Mouse (Mus musculus) kidney, adult 9 months (tissue): ENCODE results near the gene Rfx6.
A peak's percentile ranks its signal among the peaks of the same experiment; 100 is the strongest.

Source experiments
- DNase-seq: peaks from one replicate; pipeline ENCODE4 v3.0.0; 2022

Rfx6 gene

GRCm38 (mm10) chr10:51677548-51678250, at the start of gene Rfx6:
TSS of gene Rfx6 (plus strand) at chr10:51677756.
- no peak for DNase-seq

- DNase-seq: no peak
These were observed 46.0 kb upstream of the Rfx6 start, which contains the start of gene Gprc6a for GRCm38 (mm10) chr10:51631411-51632136. TSS of gene Gprc6a (minus strand) at chr10:51631461.

GRCm38 (mm10) chr10:51649506-51650221, 27.9 kb upstream of the Rfx6 start:
- DNase-seq: no peak

GRCm38 (mm10) chr10:51657324-51657723, 20.2 kb upstream of the Rfx6 start:
- no peak for DNase-seq

- DNase-seq: peak; percentile 5
These were observed 8.2 kb upstream of the Rfx6 start for GRCm38 (mm10) chr10:51669334-51669733.

GRCm38 (mm10) chr10:51671583-51671982, 6.0 kb upstream of the Rfx6 start:
- DNase-seq: no peak

GRCm38 (mm10) chr10:51672082-51672779, 5.3 kb upstream of the Rfx6 start:
- DNase-seq: no peak

GRCm38 (mm10) chr10:51678251-51678639, 689 bp downstream of the Rfx6 start:
- DNase-seq: no peak

- DNase-seq: no peak
These were observed 43.3 kb downstream of the Rfx6 start for GRCm38 (mm10) chr10:51720904-51721303.

- DNase-seq: no peak
These were observed 83.9 kb downstream of the Rfx6 start for GRCm38 (mm10) chr10:51761436-51761835.

- peak; percentile 43 for DNase-seq
These were observed 85.7 kb downstream of the Rfx6 start for GRCm38 (mm10) chr10:51763241-51763640.

- DNase-seq: peak; percentile 8
These were observed 90.9 kb downstream of the Rfx6 start for GRCm38 (mm10) chr10:51768445-51768844.

- DNase-seq: no peak
These were observed 91.7 kb downstream of the Rfx6 start for GRCm38 (mm10) chr10:51769252-51769651.

- peak; percentile 22 for DNase-seq
These were observed 102.1 kb downstream of the Rfx6 start for GRCm38 (mm10) chr10:51779648-51780047.
